Mouse (Mus musculus) monocyte, adult 59 days (primary cell): ENCODE measurements around the gene Atg4d. TPM values are rescaled to one million over a fixed set of nuclear protein-coding genes. Genes with fewer than 3 reads are reported as not detected.

Experiments used
- total RNA-seq, 2 experiments: library from RNA; stranded (reverse); gene quantifications; one replicate each; pipeline ENCODE4 v1.2.4; 2023

Gene Atg4d
- 10 to 100 TPM; 52.4 to 53.1 TPM for total RNA-seq

GRCm38 (mm10) chr9:21265000-21265561, at the start of gene Atg4d:
Atg4d (plus strand) TSS chr9:21265293.

GRCm38 (mm10) chr9:21238733-21239464, 26.2 kb upstream of the Atg4d start, which contains the start of gene Keap1:
Keap1 (minus strand) TSS chr9:21239361.

GRCm38 (mm10) chr9:21248326-21248725, 16.8 kb upstream of the Atg4d start, which contains the start of gene S1pr5:
S1pr5 (minus strand) TSS chr9:21248443.

GRCm38 (mm10) chr9:21287571-21288402, 22.7 kb downstream of the Atg4d start, which contains the start of gene Kri1:
Kri1 (minus strand) TSS chr9:21287969.

GRCm38 (mm10) chr9:21291022-21291787, 26.1 kb downstream of the Atg4d start, which contains the start of gene Cdkn2d:
Cdkn2d (minus strand) TSS chr9:21291407.

GRCm38 (mm10) chr9:21312134-21312533, 47.0 kb downstream of the Atg4d start, which contains the start of gene Ap1m2:
Ap1m2 (minus strand) TSS chr9:21312337.

GRCm38 (mm10) chr9:21320619-21321512, 55.8 kb downstream of the Atg4d start, which contains the start of gene Slc44a2:
Slc44a2 (plus strand) TSS chr9:21320698.

Other genes starting within 250 kb of the Atg4d start
- gene Icam1, start 249.3 kb upstream of the Atg4d start, total RNA-seq, result 100 to 1,000 TPM; 170 to 179 TPM
- 1 to 10 TPM; 1.8 to 3.4 TPM for gene Icam4, start 235.9 kb upstream of the Atg4d start, total RNA-seq
- gene Icam5, start 233.2 kb upstream of the Atg4d start, total RNA-seq, result under 1 TPM; 0.33 to 0.47 TPM
- gene Zglp1, start 198.2 kb upstream of the Atg4d start, total RNA-seq, result 1 to 10 TPM in 1 of 2 experiments, not detected in 1; 1.0 TPM
- gene Gm49373, start 192.2 kb upstream of the Atg4d start, total RNA-seq, result under 1 TPM in 1 of 2 experiments, not detected in 1; 0.52 TPM
- 10 to 100 TPM; 20.9 to 22.5 TPM for gene Fdx1l, start 191.7 kb upstream of the Atg4d start, total RNA-seq
- 1 to 10 TPM; 2.8 to 5.1 TPM for gene Gm38431, start 173.3 kb upstream of the Atg4d start, total RNA-seq
- gene Raver1, start 173.3 kb upstream of the Atg4d start, total RNA-seq, result 10 to 100 TPM; 63.3 to 65.2 TPM
- 10 to 100 TPM; 89.4 to 95.2 TPM for gene Tyk2, start 134.1 kb upstream of the Atg4d start, total RNA-seq
- 100 to 1,000 TPM; 116 to 128 TPM for gene Cdc37, start 115.3 kb upstream of the Atg4d start, total RNA-seq
- 1 to 10 TPM; 9.0 to 9.6 TPM for gene Pde4a, start 99.6 kb upstream of the Atg4d start, total RNA-seq
- 10 to 100 TPM; 28.1 TPM for gene Keap1, start 25.9 kb upstream of the Atg4d start, total RNA-seq
- 10 to 100 TPM; 61.9 to 82.6 TPM for gene S1pr5, start 16.9 kb upstream of the Atg4d start, total RNA-seq
- 10 to 100 TPM; 94.5 to 96.4 TPM for gene Kri1, start 22.7 kb downstream of the Atg4d start, total RNA-seq
- 10 to 100 TPM; 43.1 to 53.2 TPM for gene Cdkn2d, start 26.1 kb downstream of the Atg4d start, total RNA-seq
- gene Ap1m2, start 47.0 kb downstream of the Atg4d start, total RNA-seq, result 1 to 10 TPM in 1 of 2 experiments, under 1 TPM in 1; 0.76 to 1.2 TPM
- gene Slc44a2, start 55.4 kb downstream of the Atg4d start, total RNA-seq, result 100 to 1,000 TPM; 393 to 396 TPM
- 10 to 100 TPM; 39.5 to 42.4 TPM for gene Ilf3, start 102.6 kb downstream of the Atg4d start, total RNA-seq
- 10 to 100 TPM; 22.4 to 29.4 TPM for gene Qtrt1, start 146.5 kb downstream of the Atg4d start, total RNA-seq
- 100 to 1,000 TPM; 233 to 257 TPM for gene Dnm2, start 159.6 kb downstream of the Atg4d start, total RNA-seq
- gene Tmed1, start 245.0 kb downstream of the Atg4d start, total RNA-seq, result 1 to 10 TPM; 6.6 TPM